Mouse (Mus musculus) bone marrow macrophage, adult 2 months (primary cell): Measurements from ENCODE around the gene Svs1.

Experiments used
- CTCF ChIP-seq: IDR thresholded peaks from 2 replicates; pipeline ENCODE4 v1.5.1; 2012; ENCODE audit warnings: low read depth, mild to moderate bottlenecking, low read length, moderate library complexity
- POLR2A ChIP-seq: IDR thresholded peaks from 2 replicates; pipeline ENCODE4 v1.6.1; 2012; ENCODE audit warnings: mild to moderate bottlenecking, low read depth, low read length, borderline replicate concordance

- no peak for TF ChIP-seq POLR2A
- no peak for TF ChIP-seq CTCF
Measured at GRCm38 (mm10) chr6:48998796-48999195, 12.1 kb downstream of the Svs1 start.
